Mouse (Mus musculus): ENCODE measurements at regions not wholly inside any gene's neighbourhood (a gene's known extent, or its start where the extent isn't known, plus 50 kb on each side); places are given as distances from the start of the nearest gene placed in this dataset.
"Not testable (repeated sequence)": the region's sequence is repeated elsewhere in the genome, so short reads cannot be mapped to it uniquely, and the experiment has no call there.

- peak; percentile 100 for ATAC-seq
- POLR2A ChIA-PET; CTCF ChIA-PET; DNase-seq (ENCODE audit: low read depth, low spot score); H3K27me3 ChIP-seq; in situ Hi-C loops (cut with MboI; ENCODE audit: low pct_unique_long_range_greater_than_20kb): not testable (repeated sequence)
Observed at GRCm38 (mm10) chr4:122455100-122455499, 234.0 kb upstream of the 9530002B09Rik start.

All from Patski (cell line).